Mouse (Mus musculus) kidney, adult 2 months (tissue): ENCODE results near the gene Kdsr. TPM values are rescaled to one million over a fixed set of nuclear protein-coding genes. Genes with fewer than 3 reads are reported as not detected.

Source experiments
- DNase-seq: peaks from one replicate; pipeline ENCODE4 v3.0.0; 2021
- H3K27ac ChIP-seq: fragments of 200-500 bp; 2 replicates; pipeline ENCODE4 v1.5.1; 2012; ENCODE audit warnings: low read depth, low read length, control low read depth, inconsistent platforms; ENCODE audit not compliant: insufficient read depth
- H3K27me3 ChIP-seq: fragments of 200-500 bp; replicated peaks from 2 replicates; pipeline ENCODE4 v1.6.1; 2012; ENCODE audit warnings: mild to moderate bottlenecking, moderate library complexity, low read length, inconsistent platforms; ENCODE audit not compliant: control insufficient read depth, insufficient read depth
- H3K36me3 ChIP-seq: fragments of 200-500 bp; 2 replicates; pipeline ENCODE4 v1.6.1; 2012; ENCODE audit warnings: mild to moderate bottlenecking, moderate library complexity, low read length, inconsistent platforms; ENCODE audit not compliant: control insufficient read depth, insufficient read depth
- H3K4me1 ChIP-seq: fragments of 200-500 bp; 2 replicates; pipeline ENCODE4 v1.6.1; 2011; ENCODE audit warnings: low read length; ENCODE audit not compliant: control insufficient read depth, insufficient read depth
- H3K4me3 ChIP-seq: fragments of 200-500 bp; 2 replicates; pipeline ENCODE4 v1.5.1; 2011; ENCODE audit warnings: mild to moderate bottlenecking, low read depth, low read length, control low read depth; ENCODE audit not compliant: insufficient read depth
- CTCF ChIP-seq: fragments of 200-500 bp; conservative IDR thresholded peaks from 2 replicates; pipeline ENCODE4 v1.5.1; 2011; ENCODE audit warnings: low read depth, mild to moderate bottlenecking, control low read depth, low read length, moderate library complexity, mixed read lengths; ENCODE audit not compliant: insufficient read depth, insufficient read length
- POLR2A ChIP-seq: fragments of 200-500 bp; IDR thresholded peaks from one replicate; pipeline ENCODE4 v1.6.1; 2011; ENCODE audit warnings: low read depth, low read length, control low read depth
- WGBS: fragments of 180-500 bp; shearing (Covaris S2); methylation state at CpG from one replicate; pipeline ENCODE4 v1.1.7; 2018; 5-methylcytosine and 5-hydroxymethylcytosine counted together
- polyA plus RNA-seq: library from polyadenylated mRNA; depleted of rRNA; stranded (reverse); fragments of >200 nt; gene quantifications from 2 replicates; pipeline ENCODE4 v1.2.3, GENCODE M21; 2012; rRNA removed

The Kdsr gene
- 7.6 and 13.3 TPM in 2 replicates for polyA plus RNA-seq

DNA sequence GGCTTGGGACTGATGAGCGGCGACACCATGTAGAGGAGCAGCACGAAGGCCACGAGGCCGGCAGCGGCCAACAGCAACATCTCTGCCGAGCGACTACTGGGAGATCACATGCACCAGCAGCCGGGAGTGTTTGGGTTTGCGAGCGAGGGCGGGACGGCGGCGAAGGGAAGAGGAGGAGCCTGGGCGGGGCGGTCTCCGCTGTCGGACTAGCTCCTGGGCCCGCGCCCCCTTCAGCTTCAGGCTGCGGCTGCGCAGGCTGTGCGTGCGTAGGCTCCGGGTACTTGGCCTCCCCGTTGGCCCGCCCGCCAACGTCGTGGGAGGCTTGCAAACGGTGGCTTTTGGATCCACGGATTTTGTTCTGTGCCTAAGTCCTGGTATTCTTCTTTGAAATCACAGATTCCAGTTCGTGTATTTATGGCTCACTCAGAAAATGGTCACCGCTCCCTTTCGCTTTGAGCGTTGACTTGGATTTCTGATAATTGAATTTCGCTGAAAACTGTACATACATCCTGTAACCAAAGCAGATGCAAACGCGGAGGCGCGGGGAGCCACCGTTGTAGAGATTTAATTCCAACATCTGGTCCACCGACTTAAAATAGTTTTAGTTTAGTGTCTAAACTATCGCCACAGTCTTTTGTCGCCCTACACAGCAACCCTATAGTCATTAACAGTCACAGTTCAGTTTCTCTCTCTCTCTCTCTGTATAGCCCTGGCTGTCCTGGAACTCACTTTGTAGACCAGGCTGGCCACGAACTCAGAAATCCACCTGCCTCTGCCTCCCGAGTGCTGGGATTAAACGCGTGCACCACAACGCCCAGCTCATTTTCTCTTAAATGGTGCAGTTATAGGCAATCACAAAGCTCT, at the start of gene Kdsr:
Gene Kdsr, minus strand, starts transcription at position 156 of the 864 bp plus-strand sequence.
- peak; percentile 99 for DNase-seq
- Histone ChIP-seq H3K36me3 (no peaks in the 10 kb centered on the region), H3K4me1 (peaks cover 5% of the 10 kb centered on the region; the same call in 1 of the 2 replicates), H3K27ac (peak within 1 kb of the TSS; percentile 88), H3K27me3 (no peaks in the 10 kb centered on the region), H3K4me3 (peak within 1 kb of the TSS; percentile 91)
- WGBS: 1% methylated on average over 51 of the region's 51 CpGs
- TF ChIP-seq CTCF (no peak), POLR2A (peak; percentile 94)

DNA sequence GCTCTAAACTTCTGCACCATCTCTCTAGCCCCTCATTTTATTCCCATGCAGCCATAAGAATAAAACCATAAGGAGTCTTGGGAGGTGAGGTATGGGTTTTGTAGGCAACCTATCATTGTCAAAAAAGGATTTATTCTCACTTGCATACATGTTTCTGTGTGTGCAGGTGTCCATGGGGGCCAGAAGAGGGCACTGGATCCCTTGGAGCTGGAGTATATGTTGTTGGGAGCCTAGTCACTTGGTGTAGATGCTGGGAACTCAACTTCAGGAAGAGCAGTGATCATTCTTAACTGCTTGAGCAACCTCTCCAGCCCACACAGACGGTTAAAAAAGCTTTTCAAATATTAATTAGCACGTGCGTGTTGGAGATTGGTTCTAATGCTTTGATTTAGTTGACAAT, 40.4 kb upstream of the Kdsr start:
- no peak for DNase-seq
- peak; percentile 34; the same call in 1 of the 2 replicates for TF ChIP-seq CTCF
- TF ChIP-seq POLR2A: no peak
- Histone ChIP-seq H3K27ac (no peak overlapping the region), H3K4me1 (peaks cover 3% of the 10 kb centered on the region; the same call in 1 of the 2 replicates), H3K4me3 (no peak overlapping the region), H3K27me3 (no peaks in the 10 kb centered on the region), H3K36me3 (no peaks in the 10 kb centered on the region)
- 84% methylated on average over 3 of the region's 3 CpGs for WGBS

DNA sequence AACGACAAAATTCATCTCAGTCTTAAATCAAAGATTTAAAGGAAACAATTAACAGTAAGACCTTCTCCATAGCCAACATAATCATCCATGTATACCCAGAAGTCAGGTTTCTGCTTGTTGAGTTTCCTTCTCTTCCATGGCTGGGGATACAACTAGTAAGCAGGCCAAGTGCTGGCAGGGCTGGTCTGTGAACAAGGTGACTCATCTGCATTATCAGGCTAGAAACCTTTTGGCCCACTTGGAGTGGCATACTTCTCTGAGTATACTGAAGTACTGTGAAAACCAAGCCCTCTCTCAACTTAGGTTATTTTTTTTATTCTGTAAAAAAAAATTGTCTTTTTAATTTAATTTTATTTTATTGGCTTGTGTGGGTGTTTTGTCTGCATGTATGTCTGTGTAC, 39.9 kb upstream of the Kdsr start:
- no peaks in the 10 kb centered on the region for H3K36me3 ChIP-seq
- no peak for TF ChIP-seq POLR2A
- TF ChIP-seq CTCF: no peak
- no peak overlapping the region for H3K27ac ChIP-seq
- peaks cover 3% of the 10 kb centered on the region for H3K4me1 ChIP-seq
- no peak overlapping the region for H3K4me3 ChIP-seq
- DNase-seq: no peak
- 48% methylated on average over 1 of the region's 1 CpGs for WGBS
- no peaks in the 10 kb centered on the region for H3K27me3 ChIP-seq

GRCm38 (mm10) chr1:106796987-106797779, 37.7 kb upstream of the Kdsr start:
- DNase-seq: no peak
- TF ChIP-seq CTCF: no peak
- no peak for TF ChIP-seq POLR2A
- peak overlapping the region; percentile 95; the same call in 1 of the 2 replicates for H3K4me3 ChIP-seq
- peaks cover 3% of the 10 kb centered on the region for H3K4me1 ChIP-seq
- WGBS: 60% methylated on average over 7 of the region's 7 CpGs
- H3K36me3 ChIP-seq: no peaks in the 10 kb centered on the region
- H3K27me3 ChIP-seq: no peaks in the 10 kb centered on the region
- H3K27ac ChIP-seq: no peak overlapping the region

DNA sequence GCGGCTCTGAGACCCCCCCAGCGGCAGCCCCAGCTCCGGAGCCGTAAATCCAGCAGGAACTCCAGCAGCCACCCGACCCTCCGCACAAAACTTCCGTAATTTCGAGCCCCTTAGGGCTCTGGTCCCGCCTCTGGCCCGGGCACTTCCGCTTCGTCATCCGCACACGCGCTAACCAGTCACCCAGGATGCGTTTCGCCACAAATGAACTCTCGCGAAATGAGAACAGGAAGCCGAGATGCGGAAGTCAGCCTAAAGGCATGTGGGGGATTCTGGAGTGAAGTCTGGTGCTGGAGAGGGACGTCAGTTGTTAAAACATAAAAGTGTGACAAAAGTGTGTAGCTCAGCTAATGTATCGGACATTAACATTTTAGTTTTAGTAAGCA, 37.0 kb upstream of the Kdsr start, which contains the start of gene Vps4b:
Gene Vps4b, minus strand, starts transcription at position 187 of the 383 bp plus-strand sequence.
- Histone ChIP-seq H3K27ac (peak within 1 kb of the TSS; percentile 80), H3K4me3 (peak within 1 kb of the TSS; percentile 95), H3K27me3 (no peaks in the 10 kb centered on the region), H3K4me1 (peaks cover 3% of the 10 kb centered on the region), H3K36me3 (no peaks in the 10 kb centered on the region)
- DNase-seq: peak; percentile 97
- TF ChIP-seq CTCF (no peak), POLR2A (peak; percentile 50)
- under 1% methylated on average over 23 of the region's 23 CpGs for WGBS

DNA sequence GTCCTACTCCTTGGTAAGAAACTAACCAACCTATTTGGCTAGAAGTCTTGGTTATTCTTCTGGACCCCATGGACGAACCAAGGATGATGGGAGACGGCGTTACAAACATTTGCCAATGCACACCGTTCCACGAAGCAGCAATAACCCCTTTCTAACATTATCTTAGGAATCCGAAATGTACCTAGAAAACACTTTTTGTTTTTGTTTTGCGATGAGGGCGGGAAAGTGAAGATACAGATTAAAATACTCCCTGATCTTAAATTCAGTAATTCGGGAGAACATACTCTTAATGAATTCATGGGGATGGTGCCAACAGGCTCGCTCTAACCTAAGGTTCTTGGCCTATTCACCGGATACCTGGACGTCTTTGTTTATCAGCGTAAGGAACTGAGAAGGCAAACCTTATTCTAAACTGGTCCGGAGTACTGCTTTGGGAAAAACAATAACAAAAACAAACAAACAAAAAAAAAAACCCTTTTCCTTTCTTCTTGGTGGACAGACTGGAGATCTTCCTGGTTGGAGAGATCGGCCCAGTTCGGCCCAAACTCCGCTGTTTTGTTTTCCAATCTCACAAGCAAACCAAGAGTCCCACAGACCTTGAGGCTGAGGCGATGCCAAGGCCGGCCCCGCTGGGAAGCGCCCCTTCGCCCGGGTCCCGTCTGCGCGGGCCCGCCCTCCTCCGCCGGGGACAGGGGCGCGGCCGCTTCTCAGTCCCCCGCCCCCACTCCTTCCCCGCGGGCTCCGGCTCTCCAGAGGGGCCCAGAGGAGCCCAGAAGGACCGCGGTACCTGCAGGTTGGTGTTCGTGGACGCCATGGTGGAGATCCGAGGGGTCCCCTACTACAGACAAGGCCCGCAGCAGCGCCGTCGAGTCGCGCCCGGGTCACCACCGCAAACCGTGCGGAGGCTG, 36.4 kb upstream of the Kdsr start:
- Histone ChIP-seq H3K27me3 (no peaks in the 10 kb centered on the region), H3K27ac (peak overlapping the region; percentile 80), H3K36me3 (no peaks in the 10 kb centered on the region), H3K4me1 (peaks cover 3% of the 10 kb centered on the region), H3K4me3 (peak overlapping the region; percentile 95)
- no peak for TF ChIP-seq POLR2A
- no peak for TF ChIP-seq CTCF
- WGBS: under 1% methylated on average over 51 of the region's 51 CpGs
- peak; percentile 52 for DNase-seq
